Mouse (Mus musculus) gastrocnemius, adult 8-10 months (tissue): ENCODE data around the gene Lingo1. TPM values are rescaled to one million over a fixed set of nuclear protein-coding genes. Genes with fewer than 3 reads are reported as not detected.

Experiments
- DNase-seq, 2 experiments: peaks; one replicate each; pipeline ENCODE4 v3.0.0; 2022; ENCODE audit warnings: low spot score in 2 of 2
- total RNA-seq, 4 experiments: library from RNA; stranded (reverse); gene quantifications; 2 replicates each; pipeline ENCODE4 v1.2.4; 2022

The Lingo1 gene
- total RNA-seq, 4 experiments from 2014 or later, result 0.22 to 0.92 (median 0.67) TPM

- DNase-seq, result no peak
Observed at GRCm38 (mm10) chr9:56608691-56609351, 187.4 kb downstream of the Lingo1 start.

GRCm38 (mm10) chr9:56606082-56606740, 190.1 kb downstream of the Lingo1 start:
- no peak for DNase-seq

GRCm38 (mm10) chr9:56605443-56605806, 190.8 kb downstream of the Lingo1 start:
- no peak for DNase-seq

- no peak for DNase-seq
Observed at GRCm38 (mm10) chr9:56604797-56605442, 191.3 kb downstream of the Lingo1 start.

GRCm38 (mm10) chr9:56600655-56601054, 195.6 kb downstream of the Lingo1 start:
- no peak for DNase-seq

- no peak for DNase-seq
Observed at GRCm38 (mm10) chr9:56592639-56593038, 203.6 kb downstream of the Lingo1 start.

- no peak for DNase-seq
Observed at GRCm38 (mm10) chr9:56591248-56591888, 204.9 kb downstream of the Lingo1 start.

GRCm38 (mm10) chr9:56589762-56590161, 206.5 kb downstream of the Lingo1 start:
- no peak for DNase-seq

- no peak for DNase-seq
Observed at GRCm38 (mm10) chr9:56584043-56584424, 212.2 kb downstream of the Lingo1 start.

- DNase-seq, result no peak
Observed at GRCm38 (mm10) chr9:56583139-56584042, 212.9 kb downstream of the Lingo1 start.

GRCm38 (mm10) chr9:56582628-56583027, 213.6 kb downstream of the Lingo1 start:
- DNase-seq, result no peak

GRCm38 (mm10) chr9:56581700-56582099, 214.6 kb downstream of the Lingo1 start:
- DNase-seq, result no peak

- no peak for DNase-seq
Observed at GRCm38 (mm10) chr9:56581016-56581415, 215.3 kb downstream of the Lingo1 start.

GRCm38 (mm10) chr9:56580101-56580500, 216.2 kb downstream of the Lingo1 start:
- no peak for DNase-seq

- no peak for DNase-seq
Observed at GRCm38 (mm10) chr9:56577405-56577804, 218.9 kb downstream of the Lingo1 start.

- no peak for DNase-seq
Observed at GRCm38 (mm10) chr9:56572534-56573479, 223.5 kb downstream of the Lingo1 start.
